Mouse (Mus musculus) heart, adult 2 months (tissue): ENCODE measurements at regions not wholly inside any gene's neighbourhood (a gene's known extent, or its start where the extent isn't known, plus 50 kb on each side); places are given as distances from the start of the nearest gene placed in this dataset.
A peak's percentile ranks its signal among the peaks of the same experiment; 100 is the strongest.

Source experiments
- DNase-seq, 2 experiments: peaks; one replicate each; pipeline ENCODE4 v3.0.0; 2021
- H3K27ac ChIP-seq: fragments of 200-600 bp; 2 replicates; pipeline ENCODE4 v1.8.1; 2022
- H3K27me3 ChIP-seq: fragments of 200-500 bp; 2 replicates; pipeline ENCODE4 v1.6.1; 2012; ENCODE audit warnings: mild to moderate bottlenecking, low read length, inconsistent platforms, mixed read lengths; ENCODE audit not compliant: control insufficient read depth, insufficient read depth
- H3K36me3 ChIP-seq: fragments of 200-500 bp; 2 replicates; pipeline ENCODE4 v1.6.1; 2012; ENCODE audit warnings: low read length, inconsistent platforms; ENCODE audit not compliant: control insufficient read depth, insufficient read depth
- H3K4me1 ChIP-seq: fragments of 200-500 bp; 2 replicates; pipeline ENCODE4 v1.6.1; 2011; ENCODE audit warnings: low read length; ENCODE audit not compliant: control insufficient read depth, insufficient read depth
- H3K4me3 ChIP-seq: fragments of 200-600 bp; 2 replicates; pipeline ENCODE4 v1.8.1; 2022
- H3K79me2 ChIP-seq: fragments of 200-500 bp; replicated peaks from 2 replicates; pipeline ENCODE4 v1.6.1; 2012; ENCODE audit warnings: mild to moderate bottlenecking, inconsistent platforms, low read length, moderate library complexity, mixed read lengths; ENCODE audit not compliant: control insufficient read depth, insufficient read depth
- H3K9ac ChIP-seq: fragments of 200-500 bp; 2 replicates; pipeline ENCODE4 v1.6.1; 2012; ENCODE audit warnings: low read depth, mild to moderate bottlenecking, control low read depth, inconsistent platforms, low read length, mixed read lengths
- CTCF ChIP-seq: fragments of 200-600 bp; IDR thresholded peaks from 2 replicates; pipeline ENCODE4 v1.8.1; 2022; ENCODE audit warnings: antibody characterized with exemption, mild to moderate bottlenecking, moderate library complexity
- EP300 ChIP-seq: fragments of 200-500 bp; IDR thresholded peaks from 2 replicates; pipeline ENCODE4 v1.6.1; 2011; ENCODE audit warnings: low read depth, low read length, control low read depth; ENCODE audit not compliant: insufficient read depth
- POLR2A ChIP-seq: fragments of 200-500 bp; IDR thresholded peaks from 2 replicates; pipeline ENCODE4 v1.6.1; 2011; ENCODE audit warnings: mild to moderate bottlenecking, low read depth, low read length, control low read depth; ENCODE audit not compliant: insufficient read depth
- WGBS: fragments of 180-500 bp; shearing (Covaris S2); methylation state at CpG from one replicate; pipeline ENCODE4 v1.1.7; 2018; 5-methylcytosine and 5-hydroxymethylcytosine counted together
- intact Hi-C: fragments of 180-260 bp; cut with DNase I; formaldehyde crosslinking; loops from one replicate; pipeline ENCODE4 v1.15.1; 2025

DNA sequence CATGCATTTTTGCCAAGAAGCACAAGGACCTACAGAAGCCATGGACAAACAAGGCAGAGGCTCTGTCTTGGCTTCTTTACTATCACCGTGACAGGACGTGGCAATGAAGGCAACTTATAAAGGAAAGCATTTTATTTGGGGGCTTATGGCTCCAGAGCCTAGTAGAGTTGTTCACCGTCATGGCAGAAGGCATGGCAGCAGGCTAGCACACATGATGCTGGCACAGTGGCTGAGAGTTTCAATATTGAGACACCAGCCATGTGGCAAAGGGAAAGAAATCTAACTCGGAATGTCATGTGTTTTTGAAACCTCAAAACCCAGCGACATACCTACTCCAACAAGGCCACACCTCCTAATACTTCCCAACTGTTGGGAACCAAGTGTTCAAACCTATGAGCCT lies 83.4 kb upstream of the Krr1 start:
- peaks cover 1% of the 10 kb centered on the region; the same call in 1 of the 2 replicates for H3K4me1 ChIP-seq
- WGBS = 94% methylated on average over 5 of the region's 5 CpGs
- no peak for DNase-seq
- no peak overlapping the region for H3K4me3 ChIP-seq
- H3K27me3 ChIP-seq = no peaks in the 10 kb centered on the region
- intact Hi-C loops = no loop called here
- H3K27ac ChIP-seq = no peak overlapping the region
- H3K36me3 ChIP-seq = no peaks in the 10 kb centered on the region
- TF ChIP-seq EP300 = no peak
- no peak for TF ChIP-seq POLR2A
- TF ChIP-seq CTCF = no peak
- no peaks in the 10 kb centered on the region for H3K79me2 ChIP-seq
- no peak overlapping the region for H3K9ac ChIP-seq

DNA sequence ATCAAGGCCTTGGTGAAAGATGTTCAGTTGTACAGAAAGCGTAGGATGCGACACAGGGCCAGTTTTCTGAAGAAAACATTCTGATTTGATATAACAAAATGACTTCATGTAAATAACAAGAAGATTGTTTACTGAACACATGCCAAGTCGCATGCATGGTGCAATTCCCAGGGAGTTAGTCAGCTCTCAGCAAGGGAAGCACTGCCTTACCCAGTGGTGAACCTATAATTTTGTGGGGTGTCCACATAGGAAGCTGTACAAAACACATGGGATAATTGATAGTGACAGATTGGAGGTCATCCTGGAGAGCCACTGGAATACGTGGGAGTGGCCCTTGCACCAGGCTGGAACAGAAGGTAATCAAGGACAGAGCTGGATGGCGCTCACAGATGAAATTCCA lies 79.0 kb upstream of the Krr1 start:
- 81% methylated on average over 5 of the region's 5 CpGs for WGBS
- peak in 1 of 2 experiments; percentile 5 for DNase-seq
- Histone ChIP-seq H3K27me3 (no peaks in the 10 kb centered on the region), H3K4me1 (peaks cover 1% of the 10 kb centered on the region; the same call in 1 of the 2 replicates), H3K9ac (no peak overlapping the region), H3K4me3 (no peak overlapping the region), H3K79me2 (no peaks in the 10 kb centered on the region), H3K36me3 (no peaks in the 10 kb centered on the region), H3K27ac (no peak overlapping the region)
- intact Hi-C loops = no loop called here
- TF ChIP-seq POLR2A = no peak
- no peak for TF ChIP-seq CTCF
- TF ChIP-seq EP300 = no peak

- no peak overlapping the region for H3K9ac ChIP-seq
- H3K79me2 ChIP-seq = no peaks in the 10 kb centered on the region
- H3K4me3 ChIP-seq = no peak overlapping the region
- H3K27ac ChIP-seq = no peak overlapping the region
- TF ChIP-seq EP300 = no peak
- TF ChIP-seq CTCF = no peak
- TF ChIP-seq POLR2A = no peak
- no peaks in the 10 kb centered on the region for H3K36me3 ChIP-seq
- intact Hi-C loops = no loop called here
- 66% methylated on average over 8 of the region's 8 CpGs for WGBS
- H3K27me3 ChIP-seq = no peaks in the 10 kb centered on the region
- peak; percentile 34 to 56 for DNase-seq
- H3K4me1 ChIP-seq = peaks cover 1% of the 10 kb centered on the region; the same call in 1 of the 2 replicates
Observed at GRCm38 (mm10) chr10:111893941-111894340, 78.5 kb upstream of the Krr1 start.

DNA sequence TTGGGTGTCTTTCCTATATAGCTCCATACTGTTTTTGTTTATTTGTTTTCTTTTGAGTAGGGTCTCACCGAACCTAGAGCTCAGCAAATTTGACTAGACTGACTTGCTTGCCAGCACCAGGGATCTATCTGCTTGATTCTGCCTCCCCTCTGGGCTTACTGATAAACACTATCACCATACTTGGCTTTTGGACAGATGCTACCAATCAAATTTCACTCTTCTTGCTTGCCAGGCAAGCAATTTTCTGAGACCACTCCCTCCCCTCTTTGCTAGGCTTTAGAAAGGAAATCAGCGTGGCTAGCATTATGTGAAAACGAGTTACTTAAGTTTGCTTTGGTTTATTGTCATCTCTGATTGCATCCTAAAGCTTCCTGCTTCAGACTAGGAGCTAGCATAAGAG lies 75.1 kb upstream of the Krr1 start:
- Histone ChIP-seq H3K4me3 (no peak overlapping the region), H3K27me3 (no peaks in the 10 kb centered on the region), H3K9ac (no peak overlapping the region), H3K27ac (no peak overlapping the region), H3K4me1 (peaks cover 1% of the 10 kb centered on the region; the same call in 1 of the 2 replicates), H3K79me2 (no peaks in the 10 kb centered on the region), H3K36me3 (no peaks in the 10 kb centered on the region)
- no peak for DNase-seq
- intact Hi-C loops = no loop called here
- WGBS = 39% methylated on average over 3 of the region's 3 CpGs
- TF ChIP-seq EP300 = no peak
- no peak for TF ChIP-seq CTCF
- no peak for TF ChIP-seq POLR2A

DNA sequence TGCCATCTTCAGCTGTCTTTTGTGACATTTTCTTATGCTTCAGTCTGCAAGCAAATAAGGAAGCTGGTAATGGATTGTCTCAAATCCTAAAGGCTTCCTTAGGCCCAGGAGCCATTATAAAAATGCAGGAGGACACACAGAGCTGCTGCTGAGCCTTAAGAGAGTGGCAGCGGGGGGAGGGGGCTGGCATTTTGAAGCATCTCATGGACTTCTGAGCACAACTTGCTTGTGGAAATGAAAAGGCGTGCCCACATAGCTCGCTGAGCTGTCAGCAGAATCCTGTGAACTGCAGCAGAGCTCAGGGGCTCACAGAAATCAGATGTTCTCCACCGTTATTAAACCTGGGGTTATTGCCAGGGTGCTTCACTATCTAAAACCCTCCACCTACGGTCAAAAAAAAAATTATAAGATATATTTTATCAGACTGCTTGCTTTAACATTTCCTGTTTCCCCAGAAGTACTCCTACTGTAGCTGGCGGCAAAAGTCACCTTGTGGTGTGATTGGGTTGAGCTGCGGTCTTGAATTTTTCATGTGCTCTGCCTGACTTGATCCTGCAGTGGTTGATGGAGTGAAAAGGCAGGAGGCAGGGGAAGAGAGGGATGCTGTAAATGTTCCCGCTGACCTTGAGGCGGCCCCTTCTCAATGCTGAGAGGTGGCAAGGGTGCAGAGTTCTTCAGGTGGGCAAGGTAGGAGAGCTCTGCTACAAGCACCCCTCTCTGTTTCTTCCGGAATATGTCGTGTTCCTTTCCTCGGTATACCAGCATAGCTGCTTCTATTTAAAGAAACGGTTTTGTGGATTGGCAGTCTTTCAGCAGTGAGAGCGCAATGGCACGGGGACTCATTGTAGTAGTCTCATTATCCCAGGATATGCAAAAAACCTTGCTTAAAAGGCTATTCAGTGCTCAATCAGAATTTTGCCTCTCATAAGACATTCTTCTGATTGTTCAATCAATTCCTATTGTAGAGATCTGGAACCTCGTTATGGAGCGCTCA lies 71.4 kb upstream of the Krr1 start:
- no peak for TF ChIP-seq CTCF
- no peak for TF ChIP-seq EP300
- no peak for TF ChIP-seq POLR2A
- WGBS = 50% methylated on average over 17 of the region's 17 CpGs
- Histone ChIP-seq H3K4me1 (no peaks in the 10 kb centered on the region), H3K4me3 (no peak overlapping the region), H3K36me3 (no peaks in the 10 kb centered on the region), H3K27ac (no peak overlapping the region), H3K27me3 (no peaks in the 10 kb centered on the region), H3K79me2 (no peaks in the 10 kb centered on the region), H3K9ac (no peak overlapping the region)
- DNase-seq = no peak
- intact Hi-C loops = no loop called here

- Histone ChIP-seq H3K27ac (no peak overlapping the region), H3K4me1 (no peaks in the 10 kb centered on the region), H3K9ac (no peak overlapping the region), H3K27me3 (no peaks in the 10 kb centered on the region), H3K36me3 (no peaks in the 10 kb centered on the region), H3K79me2 (no peaks in the 10 kb centered on the region), H3K4me3 (no peak overlapping the region)
- TF ChIP-seq POLR2A = no peak
- no peak for TF ChIP-seq EP300
- TF ChIP-seq CTCF = no peak
- no peak for DNase-seq
- 96% methylated on average over 8 of the region's 8 CpGs for WGBS
- intact Hi-C loops = no loop called here
Observed at GRCm38 (mm10) chr10:111903956-111904355, 68.5 kb upstream of the Krr1 start.
